Mouse (Mus musculus) inflammation-experienced regulatory T-cells (primary cell): ENCODE data around the gene Polr1a. TPM values are rescaled to one million over a fixed set of nuclear protein-coding genes. Genes with fewer than 3 reads are reported as not detected.

Experiments
- polyA plus RNA-seq, 2 experiments: library from polyadenylated mRNA; unstranded; fragments of 100-300 nt; shearing (Covaris generic); gene quantifications; one replicate each; pipeline ENCODE4 v1.2.1; 2017

Polr1a gene
- 10 to 100 TPM; 24.8 to 41.0 TPM for polyA plus RNA-seq

GRCm38 (mm10) chr6:71908481-71909381 is at the start of gene Polr1a, which contains the start of gene Ptcd3:
Gene Polr1a (plus strand): TSS chr6:71909053.
Gene Ptcd3 (minus strand): TSS chr6:71908750.

Other genes with a start within 250 kb of the Polr1a start
- gene Reep1, start 201.5 kb upstream of the Polr1a start, polyA plus RNA-seq = under 1 TPM in 1 of 2 experiments, not detected in 1; 0.54 TPM
- gene Mrpl35, start 82.1 kb upstream of the Polr1a start, polyA plus RNA-seq = 10 to 100 TPM; 39.9 to 44.5 TPM
- 100 to 1,000 TPM in 1 of 2 experiments, 10 to 100 TPM in 1; 98.6 to 124 TPM for gene Immt, start 77.7 kb upstream of the Polr1a start, polyA plus RNA-seq
- gene Ptcd3, start 303 bp upstream of the Polr1a start, polyA plus RNA-seq = 10 to 100 TPM; 62.9 to 63.9 TPM
- 1 to 10 TPM; 2.8 to 4.0 TPM for gene St3gal5, start 188.5 kb downstream of the Polr1a start, polyA plus RNA-seq